Comparison of ENCODE assay signal across 24 mouse cellular contexts in genomic region chr5:100044621-100045020, GRCm38 (mm10). TPM values are rescaled to one million over a fixed set of nuclear protein-coding genes. Genes with fewer than 3 reads are reported as not detected.
DNase-seq lines count a peak whose midpoint lies in the region; ATAC-seq and TF ChIP-seq lines count a peak whose summit lies in the region.
"Had no signal": no experiment of that assay in that cellular context is flagged by ENCODE, and none has a peak within 500 bp of the region (broad histone marks: within the 10 kb centered on the region; RNA-seq: fewer than 3 reads in every experiment).

No protein-coding gene starts in this region.

- no peak overlapping the region for H3K4me3 ChIP-seq in intestine, postnatal 0 days (ENCODE audit: low read depth, low read length)
- no peak overlapping the region for H3K4me3 ChIP-seq in intestine, embryonic 15.5 days (replicated peaks)
- H3K4me3 ChIP-seq in liver, embryonic 16.5 days (ENCODE audit: low read depth, low read length): no peak overlapping the region
- H3K4me3 ChIP-seq in liver, embryonic 12.5 days: no peak overlapping the region
- peak overlapping the region; percentile 98 for H3K4me3 ChIP-seq in E14TG2a.4 (replicated peaks; ENCODE audit: low read length)
- H3K4me3 ChIP-seq: embryonic facial prominence, embryonic 15.5 days; erythroblast, embryonic 14.5 days; forebrain, embryonic 10.5 days; forebrain, embryonic 15.5 days; heart, adult 2 months; heart, embryonic 15.5 days; hindbrain, embryonic 13.5 days had no signal

- no peak for ATAC-seq in intestine, postnatal 0 days
- ATAC-seq in intestine, embryonic 15.5 days: no peak
- ATAC-seq in liver, embryonic 16.5 days (ENCODE audit: low read depth): no peak
- ATAC-seq in liver, embryonic 12.5 days: no peak
- ATAC-seq: forebrain, embryonic 15.5 days had no signal

- peak overlapping the region; percentile 80 for H3K27ac ChIP-seq in intestine, postnatal 0 days (ENCODE audit: low read depth, low read length)
- H3K27ac ChIP-seq in intestine, embryonic 15.5 days: no peak overlapping the region
- H3K27ac ChIP-seq in liver, embryonic 16.5 days (ENCODE audit: low read length): 0 out of 2 replicates have a peak overlapping the region, but pooled peaks have one; percentile 16
- H3K27ac ChIP-seq in liver, embryonic 12.5 days: no peak overlapping the region
- H3K27ac ChIP-seq: forebrain, embryonic 10.5 days; forebrain, embryonic 15.5 days; heart, adult 2 months; heart, embryonic 15.5 days; hindbrain, embryonic 13.5 days had no signal

- H3K4me1 ChIP-seq in intestine, postnatal 0 days (replicated peaks; ENCODE audit: control insufficient read depth, insufficient read depth, low read length): peaks cover 13% of the 10 kb centered on the region; the same call in 1 of the 2 replicates
- H3K4me1 ChIP-seq in intestine, embryonic 15.5 days (replicated peaks): peaks cover 19% of the 10 kb centered on the region
- peaks cover 27% of the 10 kb centered on the region for H3K4me1 ChIP-seq in liver, embryonic 16.5 days (ENCODE audit: control insufficient read depth, low read depth, low read length)
- peaks cover 72% of the 10 kb centered on the region for H3K4me1 ChIP-seq in liver, embryonic 12.5 days
- peaks cover 77% of the 10 kb centered on the region for H3K4me1 ChIP-seq in E14TG2a.4 (replicated peaks; ENCODE audit: low read depth, low read length)

- H3K9ac ChIP-seq in intestine, postnatal 0 days (ENCODE audit: low read depth, low read length): no peak overlapping the region
- H3K9ac ChIP-seq in intestine, embryonic 15.5 days: no peak overlapping the region
- H3K9ac ChIP-seq in liver, embryonic 16.5 days (ENCODE audit: low read depth, low read length): no peak overlapping the region
- no peak overlapping the region for H3K9ac ChIP-seq in liver, embryonic 12.5 days
- H3K9ac ChIP-seq: embryonic facial prominence, embryonic 15.5 days; forebrain, embryonic 15.5 days; heart, embryonic 15.5 days; hindbrain, embryonic 13.5 days had no signal

- no peaks in the 10 kb centered on the region for H3K27me3 ChIP-seq in intestine, postnatal 0 days (replicated peaks; ENCODE audit: control insufficient read depth, insufficient read depth, low read length)
- H3K27me3 ChIP-seq in intestine, embryonic 15.5 days (replicated peaks): no peaks in the 10 kb centered on the region
- H3K27me3 ChIP-seq in liver, embryonic 16.5 days (ENCODE audit: control insufficient read depth, insufficient read depth, low read depth, low read length): no peaks in the 10 kb centered on the region
- no peaks in the 10 kb centered on the region for H3K27me3 ChIP-seq in liver, embryonic 12.5 days (replicated peaks)
- no peaks in the 10 kb centered on the region for H3K27me3 ChIP-seq in E14TG2a.4 (ENCODE audit: insufficient read depth, low read length)
- H3K27me3 ChIP-seq: embryonic facial prominence, embryonic 15.5 days; forebrain, embryonic 15.5 days; heart, embryonic 15.5 days; hindbrain, embryonic 13.5 days had no signal

- H3K4me2 ChIP-seq in intestine, postnatal 0 days (replicated peaks; ENCODE audit: low read depth): no peak overlapping the region
- no peak overlapping the region for H3K4me2 ChIP-seq in intestine, embryonic 15.5 days (replicated peaks)
- no peak overlapping the region for H3K4me2 ChIP-seq in liver, embryonic 16.5 days (ENCODE audit: low read depth, low read length)
- H3K4me2 ChIP-seq in liver, embryonic 12.5 days: no peak overlapping the region
- H3K4me2 ChIP-seq: embryonic facial prominence, embryonic 15.5 days; forebrain, embryonic 15.5 days; heart, embryonic 11.5 days; heart, embryonic 15.5 days; hindbrain, embryonic 13.5 days had no signal

- no peak for TF ChIP-seq CTCF in intestine, postnatal 0 days (IDR thresholded peaks at IDR 0.05; ENCODE audit: low read depth)
- no peak for TF ChIP-seq CTCF in E14TG2a.4 (conservative IDR thresholded peaks at IDR 0.05; ENCODE audit: low read length)

- WGBS in intestine, postnatal 0 days: 60% methylated on average over 5 of the region's 5 CpGs
- 72% methylated on average over 5 of the region's 5 CpGs for WGBS in intestine, embryonic 15.5 days
- WGBS in liver, embryonic 16.5 days (ENCODE audit: insufficient replicate concordance): 65% methylated on average over 5 of the region's 5 CpGs
- 74% methylated on average over 5 of the region's 5 CpGs for WGBS in liver, embryonic 12.5 days (ENCODE audit: insufficient replicate concordance)

- no peaks in the 10 kb centered on the region for H3K9me3 ChIP-seq in intestine, postnatal 0 days (ENCODE audit: control insufficient read depth)
- no peaks in the 10 kb centered on the region for H3K9me3 ChIP-seq in intestine, embryonic 15.5 days
- H3K9me3 ChIP-seq in liver, embryonic 16.5 days (replicated peaks; ENCODE audit: control insufficient read depth, low read length): no peaks in the 10 kb centered on the region
- no peaks in the 10 kb centered on the region for H3K9me3 ChIP-seq in liver, embryonic 12.5 days (replicated peaks)
- no peaks in the 10 kb centered on the region for H3K9me3 ChIP-seq in E14TG2a.4 (ENCODE audit: low read length)
- H3K9me3 ChIP-seq: embryonic facial prominence, embryonic 15.5 days; forebrain, embryonic 10.5 days; forebrain, embryonic 15.5 days; G1E; heart, embryonic 15.5 days; hindbrain, embryonic 13.5 days had no signal

- H3K36me3 ChIP-seq in intestine, postnatal 0 days (ENCODE audit: control insufficient read depth, insufficient read depth): no peaks in the 10 kb centered on the region
- no peaks in the 10 kb centered on the region for H3K36me3 ChIP-seq in intestine, embryonic 15.5 days
- no peaks in the 10 kb centered on the region for H3K36me3 ChIP-seq in liver, embryonic 16.5 days (ENCODE audit: control insufficient read depth, insufficient read depth)
- H3K36me3 ChIP-seq in liver, embryonic 12.5 days: peaks cover 16% of the 10 kb centered on the region
- peaks cover 39% of the 10 kb centered on the region for H3K36me3 ChIP-seq in E14TG2a.4 (ENCODE audit: insufficient read depth, low read length)
- H3K36me3 ChIP-seq: embryonic facial prominence, embryonic 15.5 days; forebrain, embryonic 15.5 days; heart, embryonic 15.5 days; hindbrain, embryonic 13.5 days had no signal

- DNase-seq in kidney, adult 9 months: peak; percentile 66
- no peak for DNase-seq in kidney, postnatal 10 days
- DNase-seq in layer of hippocampus, postnatal 25 days (ENCODE audit: extremely low spot score in 1 of 2, low spot score in 1 of 2): no peak
- DNase-seq: adrenal gland, adult 8-10 months; adrenal gland, postnatal 36 days; cerebellum, adult 2 months; cerebellum, postnatal 10 days; embryo, embryonic 11 days; gastrocnemius, postnatal 10 days; heart, adult 2 months; heart, postnatal 14 days had no signal

RNA-seq across cellular contexts. Expression of gene Enoph1, which starts 4.8 kb away (rescaled TPM):
- polyA plus RNA-seq in intestine, postnatal 0 days (2015; fragmentation: Nextera tagmentation; extraction: Ambion mirVana): 26.6 TPM in 2 replicates
- polyA plus RNA-seq in intestine, embryonic 15.5 days (2015; fragmentation: Nextera tagmentation; extraction: Ambion mirVana): 49.2 and 49.8 TPM in 2 replicates
- 14.0 and 15.5 TPM in 2 replicates for polyA plus RNA-seq in liver, embryonic 16.5 days (2015; fragmentation: Nextera tagmentation; extraction: Ambion mirVana)
- polyA plus RNA-seq in liver, embryonic 12.5 days (2016; fragmentation: Nextera tagmentation; extraction: Ambion mirVana): 30.7 and 33.8 TPM in 2 replicates
- 10 to 100 TPM; 50.2 to 54.9 TPM for total RNA-seq in layer of hippocampus, postnatal 25 days (2021)

RNA-seq across cellular contexts. Expression of gene Hnrnpdl, which starts 5.2 kb away (rescaled TPM):
- 61.6 and 63.2 TPM in 2 replicates for polyA plus RNA-seq in intestine, postnatal 0 days (2015; fragmentation: Nextera tagmentation; extraction: Ambion mirVana)
- 128 and 132 TPM in 2 replicates for polyA plus RNA-seq in intestine, embryonic 15.5 days (2015; fragmentation: Nextera tagmentation; extraction: Ambion mirVana)
- 37.8 and 40.5 TPM in 2 replicates for polyA plus RNA-seq in liver, embryonic 16.5 days (2015; fragmentation: Nextera tagmentation; extraction: Ambion mirVana)
- 88.2 and 90.9 TPM in 2 replicates for polyA plus RNA-seq in liver, embryonic 12.5 days (2016; fragmentation: Nextera tagmentation; extraction: Ambion mirVana)
- 100 to 1,000 TPM; 161 to 197 TPM for total RNA-seq in layer of hippocampus, postnatal 25 days (2021)

Comparison
In these comparisons a context has a peak if more than half of its experiments do, and no peak if none do; other contexts are left out.
1. H3K27ac ChIP-seq: peak in intestine, postnatal 0 days (single experiment) and liver, embryonic 16.5 days (single experiment); none in intestine, embryonic 15.5 days (single experiment) and liver, embryonic 12.5 days (single experiment).